Mouse (Mus musculus) embryonic fibroblast, embryonic 13.5 days (primary cell): ENCODE results near the gene 4933427D14Rik. TPM values are rescaled to one million over a fixed set of nuclear protein-coding genes. Genes with fewer than 3 reads are reported as not detected.

Experiments used
- H3K27ac ChIP-seq: 2 replicates; pipeline ENCODE4 v1.5.1; 2012; ENCODE audit warnings: low read length, control low read depth, inconsistent platforms; ENCODE audit not compliant: insufficient read depth
- H3K4me1 ChIP-seq: 2 replicates; pipeline ENCODE4 v1.6.1; 2011; ENCODE audit warnings: low read length; ENCODE audit not compliant: control insufficient read depth, insufficient read depth
- H3K4me3 ChIP-seq: 2 replicates; pipeline ENCODE4 v1.5.1; 2011; ENCODE audit warnings: mild to moderate bottlenecking, control low read depth, low read length; ENCODE audit not compliant: insufficient read depth
- CTCF ChIP-seq: IDR thresholded peaks from 2 replicates; pipeline ENCODE4 v1.5.1; 2011; ENCODE audit warnings: mild to moderate bottlenecking, control low read depth, low read length, moderate library complexity, borderline replicate concordance; ENCODE audit not compliant: insufficient read depth
- POLR2A ChIP-seq: IDR thresholded peaks from 2 replicates; pipeline ENCODE4 v1.6.1; 2011; ENCODE audit warnings: low read depth, mild to moderate bottlenecking, control low read depth, low read length, moderate library complexity
- polyA plus RNA-seq: library from polyadenylated mRNA; stranded (reverse); fragments of >200 nt; gene quantifications from 2 replicates; pipeline ENCODE4 v1.2.4, GENCODE M21; 2011; ENCODE audit warnings: low read depth; ENCODE audit not compliant: missing spikeins, insufficient read length

Gene 4933427D14Rik
- polyA plus RNA-seq, 1 experiment, result 11.8 TPM

DNA sequence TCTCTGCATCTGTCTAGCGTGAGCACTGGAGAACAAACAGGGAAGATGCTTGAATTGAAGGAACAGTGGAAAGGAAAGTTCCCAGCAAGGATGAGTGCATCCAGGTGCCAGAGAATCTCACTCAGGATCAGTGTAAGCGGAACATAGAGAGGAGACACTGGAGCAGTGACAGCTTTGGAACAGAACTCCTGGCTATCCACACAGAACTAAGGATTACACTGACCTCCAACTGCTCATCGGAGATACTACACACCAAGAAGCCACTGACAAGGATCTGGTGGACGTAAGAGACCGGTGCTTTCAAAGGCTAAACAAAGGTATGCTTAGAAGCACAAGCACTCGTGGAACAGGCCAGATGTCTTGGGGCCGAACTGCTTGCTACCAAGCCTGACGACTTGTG, 103.0 kb downstream of the 4933427D14Rik start:
- Histone ChIP-seq H3K27ac (no peak overlapping the region), H3K4me1 (no peaks in the 10 kb centered on the region), H3K4me3 (no peak overlapping the region)
- TF ChIP-seq CTCF, result no peak
- no peak for TF ChIP-seq POLR2A

Other genes starting within 250 kb of the 4933427D14Rik start
- gene Aipl1, start 169.9 kb downstream of the 4933427D14Rik start, polyA plus RNA-seq, result 0.20 and 0.30 TPM in 2 replicates
- gene Pimreg, start 165.4 kb downstream of the 4933427D14Rik start, polyA plus RNA-seq, result 26.6 and 32.9 TPM in 2 replicates
- gene Pitpnm3, start 71.7 kb downstream of the 4933427D14Rik start, polyA plus RNA-seq, result 0.89 and 1.1 TPM in 2 replicates
- 0.90 and 1.1 TPM in 2 replicates for gene Gm43951, start 619 bp downstream of the 4933427D14Rik start, polyA plus RNA-seq
- 131 and 168 TPM in 2 replicates for gene Txndc17, start 88 bp upstream of the 4933427D14Rik start, polyA plus RNA-seq
- gene Med31, start 8.1 kb upstream of the 4933427D14Rik start, polyA plus RNA-seq, result 13.5 and 13.8 TPM in 2 replicates
- gene Slc13a5, start 59.8 kb upstream of the 4933427D14Rik start, polyA plus RNA-seq, result 0.74 TPM in 1 of 2 replicates, not detected in the other
- gene Xaf1, start 94.2 kb upstream of the 4933427D14Rik start, polyA plus RNA-seq, result 42.3 and 73.5 TPM in 2 replicates
- gene Fbxo39, start 107.0 kb upstream of the 4933427D14Rik start, polyA plus RNA-seq, result not detected in 2 replicates
- not detected in 2 replicates for gene Tekt1, start 155.0 kb upstream of the 4933427D14Rik start, polyA plus RNA-seq
- gene Smtnl2, start 204.3 kb upstream of the 4933427D14Rik start, polyA plus RNA-seq, result 0.28 TPM in 1 of 2 replicates, not detected in the other
- gene Ggt6, start 228.1 kb upstream of the 4933427D14Rik start, polyA plus RNA-seq, result not detected in 2 replicates
- gene Mybbp1a, start 233.9 kb upstream of the 4933427D14Rik start, polyA plus RNA-seq, result 124 and 138 TPM in 2 replicates